Mouse (Mus musculus): ENCODE measurements around the gene Epha8.

Epha8 gene

GRCm38 (mm10) chr4:136907809-136908208, 48.8 kb downstream of the Epha8 start:
- DNase-seq (ENCODE audit: low read depth, low spot score) = no peak

GRCm38 (mm10) chr4:136907033-136907432, 49.6 kb downstream of the Epha8 start:
- peak; percentile 85 for DNase-seq (ENCODE audit: low read depth, low spot score)

DNA sequence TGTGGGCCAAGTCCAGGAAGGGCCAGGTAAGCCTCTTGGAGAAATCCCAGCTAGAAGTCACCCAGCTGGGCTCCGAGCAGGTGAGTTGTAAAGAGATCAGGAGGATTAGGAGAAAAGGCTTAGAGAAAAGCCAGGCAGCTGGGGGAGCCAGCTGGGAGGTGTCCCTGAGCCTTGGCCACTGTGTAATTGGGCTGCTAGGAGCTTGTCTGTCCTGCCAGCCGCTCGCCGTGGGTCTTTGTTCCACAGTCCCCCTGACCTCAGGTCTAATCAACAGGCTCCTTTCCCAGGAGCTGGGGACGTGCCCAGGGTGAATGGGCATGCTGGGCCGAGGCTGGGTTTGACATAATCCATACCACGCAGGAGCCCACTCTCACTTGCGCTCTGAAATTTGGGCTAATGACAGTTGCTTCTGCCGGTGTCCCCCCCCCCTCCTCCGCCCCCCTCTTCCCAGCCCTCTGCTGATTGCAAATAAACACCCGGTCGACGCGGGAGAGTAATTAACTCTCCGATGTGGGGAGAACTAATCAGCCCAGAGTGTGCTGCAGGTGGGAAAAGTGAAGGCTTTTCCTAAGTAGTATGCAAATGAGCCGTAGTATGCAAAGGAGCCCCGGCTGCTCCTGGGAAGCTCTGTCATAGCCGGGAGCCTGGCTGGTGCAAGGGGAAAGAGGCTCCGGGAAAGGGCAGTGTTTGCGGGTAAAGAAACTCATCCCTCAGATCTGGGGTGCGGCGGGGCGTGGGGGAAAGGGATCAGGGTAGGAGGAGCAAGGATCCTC, 51.7 kb downstream of the Epha8 start:
- DNase-seq (ENCODE audit: low read depth, low spot score) = no peak

DNA sequence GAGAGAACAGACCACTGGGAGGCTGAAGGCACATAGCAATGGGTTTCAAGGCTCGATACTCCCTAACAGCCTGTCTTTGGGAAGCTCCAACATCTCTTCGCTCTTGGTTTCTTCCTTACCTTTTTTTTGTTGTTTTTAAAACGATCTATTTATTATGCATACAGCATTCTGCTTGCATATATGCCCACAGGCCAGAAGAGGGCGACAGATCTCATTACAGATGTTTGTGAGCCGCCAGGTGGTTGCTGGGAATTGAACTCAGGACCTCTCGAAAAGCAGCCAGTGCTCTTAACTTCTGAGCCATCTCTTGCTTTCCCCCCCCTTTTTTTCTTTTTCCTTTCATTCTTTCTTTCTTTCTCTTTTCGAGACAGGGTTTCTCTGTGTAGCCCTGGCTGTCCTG, 57.5 kb downstream of the Epha8 start:
- no peak for DNase-seq (ENCODE audit: low read depth, low spot score)

DNA sequence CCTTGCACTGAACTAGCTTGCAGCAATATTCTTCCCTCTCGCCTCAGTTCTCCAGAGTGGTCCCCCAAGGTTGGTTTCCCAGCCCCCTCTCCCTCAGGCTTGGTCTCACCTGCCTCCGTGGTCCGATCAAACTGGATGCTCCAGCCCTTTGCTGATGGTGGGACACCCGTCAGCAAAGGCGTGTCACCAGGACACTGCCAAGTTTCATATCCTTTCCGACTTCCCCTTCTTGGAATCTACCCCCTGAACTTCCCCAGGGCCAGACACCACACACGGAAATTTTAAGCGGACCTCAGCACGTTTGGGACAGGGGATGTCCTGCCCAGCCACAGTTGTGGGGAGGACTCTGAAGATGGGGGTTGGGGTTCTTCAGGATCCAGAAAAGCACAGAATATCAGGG, 58.0 kb downstream of the Epha8 start, which contains the start of gene C1qa:
TSS of gene C1qa (minus strand) at position 167 of the 400 bp plus-strand sequence.
- no peak for DNase-seq (ENCODE audit: low read depth, low spot score)

GRCm38 (mm10) chr4:136898084-136898598, 58.5 kb downstream of the Epha8 start:
- DNase-seq (ENCODE audit: low read depth, low spot score) = no peak

DNA sequence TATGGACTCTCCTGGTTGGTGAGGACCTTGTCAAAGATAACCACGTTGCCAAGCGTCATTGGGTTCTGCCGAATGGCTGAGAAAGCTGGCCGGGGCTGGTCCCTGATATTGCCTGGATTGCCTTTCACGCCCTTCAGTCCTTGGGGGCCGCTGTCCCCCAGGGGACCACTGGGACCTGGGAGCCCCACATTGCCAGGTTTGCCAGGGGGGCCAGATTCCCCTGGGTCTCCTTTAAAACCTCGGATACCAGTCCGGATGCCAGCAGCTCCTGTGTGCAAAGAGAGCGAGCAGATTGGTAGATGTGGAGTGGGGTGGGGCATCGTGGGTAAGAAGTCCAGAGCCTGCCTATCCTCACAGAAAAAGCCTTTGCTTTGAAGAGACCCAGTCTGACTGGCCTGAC, 60.2 kb downstream of the Epha8 start:
- DNase-seq (ENCODE audit: low read depth, low spot score) = no peak

GRCm38 (mm10) chr4:136895861-136896260, 60.8 kb downstream of the Epha8 start:
- DNase-seq (ENCODE audit: low read depth, low spot score) = no peak

DNA sequence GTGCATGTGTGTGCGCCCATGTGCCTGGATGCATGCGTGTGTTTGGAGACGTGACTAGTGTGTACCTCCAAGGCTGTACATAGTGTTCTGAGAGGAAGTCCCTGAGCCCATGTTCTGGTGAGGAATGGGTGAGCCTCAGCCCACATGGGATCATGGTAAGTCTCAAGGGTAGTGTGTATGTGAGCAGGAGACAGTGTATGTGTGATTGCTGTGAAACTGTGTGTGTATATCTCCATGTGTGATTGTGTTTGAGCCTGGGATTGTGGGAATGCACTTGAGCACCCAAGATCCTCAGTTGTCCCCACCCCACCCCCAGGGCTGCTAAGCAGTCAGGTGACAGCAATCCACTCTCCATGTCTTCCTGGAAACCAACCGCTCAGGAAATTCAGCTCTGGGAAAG, 61.8 kb downstream of the Epha8 start:
- no peak for DNase-seq (ENCODE audit: low read depth, low spot score)

DNA sequence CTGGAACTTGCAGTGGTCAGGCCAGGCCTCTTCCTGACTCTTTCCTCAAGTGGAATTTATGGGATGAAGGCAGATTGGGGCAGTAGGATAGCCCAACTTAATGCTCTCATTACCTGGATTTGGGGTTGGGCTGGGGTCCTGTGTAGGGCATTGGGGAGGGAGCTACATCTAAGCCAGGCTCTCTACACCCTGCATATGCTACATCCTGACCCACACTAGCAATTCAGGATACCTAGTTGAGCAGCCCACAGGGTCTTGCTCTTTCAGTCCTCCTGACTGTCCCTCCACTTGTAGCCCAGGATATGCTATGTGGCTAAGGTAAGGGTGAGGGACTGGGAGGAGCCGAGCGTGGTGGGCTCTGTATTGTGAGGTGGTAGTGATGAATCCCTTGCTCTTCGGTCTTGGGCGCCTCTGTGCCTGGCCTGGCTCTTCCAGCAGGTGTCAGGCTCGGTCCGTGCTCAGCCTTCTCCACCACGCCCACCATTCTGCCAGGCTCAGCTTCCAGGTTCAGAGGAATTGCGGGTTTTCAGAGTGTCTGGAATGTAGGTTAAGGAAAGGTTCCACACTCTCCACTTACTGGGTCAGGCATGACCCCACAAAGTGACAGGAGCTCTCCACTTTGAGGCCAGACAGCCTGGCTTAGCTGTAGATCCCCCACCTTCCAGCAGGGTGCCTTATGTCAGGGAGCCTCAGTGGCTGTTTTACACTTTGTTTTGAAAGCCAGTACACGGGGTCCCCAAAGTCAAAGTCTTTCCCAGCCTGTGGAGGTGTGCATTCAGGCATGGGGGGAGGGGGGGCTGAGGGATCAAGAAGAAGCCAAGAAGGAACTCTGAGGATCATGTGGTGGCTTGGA, 62.7 kb downstream of the Epha8 start:
- peak; percentile 33 for DNase-seq (ENCODE audit: low read depth, low spot score)

DNA sequence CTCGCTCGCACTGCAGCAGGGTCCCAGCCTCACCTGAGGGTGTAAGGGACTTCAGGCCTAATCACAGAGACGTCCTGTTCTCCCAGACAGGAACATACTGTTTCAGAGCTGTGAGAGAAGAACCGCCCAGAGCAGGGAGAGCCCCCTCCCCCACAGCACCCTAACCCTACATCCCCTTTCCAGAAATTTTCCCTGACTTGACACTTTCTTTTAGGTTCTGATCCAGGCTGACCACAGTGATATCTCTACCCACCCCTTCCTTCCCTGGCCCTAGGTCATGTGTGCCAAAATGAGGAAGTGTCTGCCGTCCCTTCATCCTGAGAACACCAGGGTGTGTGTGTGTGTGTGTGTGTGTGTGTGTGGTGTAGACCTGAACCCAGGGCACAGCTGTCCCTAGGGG, 63.8 kb downstream of the Epha8 start, which contains the start of gene C1qc:
TSS of gene C1qc (minus strand) at position 255 of the 400 bp plus-strand sequence.
- no peak for DNase-seq (ENCODE audit: low read depth, low spot score)

DNA sequence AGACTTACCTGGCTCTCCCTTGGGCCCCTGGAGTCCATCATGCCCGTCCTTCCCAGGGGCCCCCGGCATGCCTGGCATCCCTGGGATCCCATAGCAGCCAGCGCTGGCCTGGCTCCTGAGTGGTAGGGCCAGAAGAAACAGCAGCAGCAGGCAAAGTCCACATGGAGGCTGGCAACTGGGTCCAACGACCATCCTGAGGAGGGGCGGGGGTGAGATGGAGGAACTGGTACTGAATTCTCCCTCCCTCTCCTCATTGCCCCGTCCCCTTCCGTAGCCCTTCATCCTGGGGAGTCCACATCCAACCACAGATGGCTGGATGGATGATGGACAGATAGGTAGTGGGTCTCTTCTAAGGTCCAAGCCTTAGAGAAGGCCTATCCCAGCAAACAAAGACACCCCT, 64.2 kb downstream of the Epha8 start:
- DNase-seq (ENCODE audit: low read depth, low spot score) = no peak

DNA sequence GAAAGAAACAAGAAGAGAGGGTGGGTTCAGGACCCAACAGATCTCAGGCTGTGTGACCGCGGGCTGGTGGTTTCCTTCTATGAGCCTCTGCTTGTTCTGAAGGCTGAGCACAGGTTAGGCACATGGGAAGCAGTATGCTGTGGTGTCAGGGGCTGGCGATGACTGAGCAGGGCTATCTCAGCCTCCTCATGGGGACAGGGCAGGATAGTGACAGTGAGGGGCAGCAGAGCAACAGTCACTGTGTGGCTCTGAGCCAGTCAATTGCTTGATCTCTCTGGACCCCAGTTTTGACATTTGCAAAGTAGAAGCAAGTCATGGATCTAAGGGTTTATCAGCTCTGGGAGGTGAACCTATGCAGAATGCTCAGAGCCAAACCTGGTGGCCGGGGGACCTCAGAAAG, 65.5 kb downstream of the Epha8 start:
- DNase-seq (ENCODE audit: low read depth, low spot score) = no peak

GRCm38 (mm10) chr4:136889981-136890380, 66.6 kb downstream of the Epha8 start:
- no peak for DNase-seq (ENCODE audit: low read depth, low spot score)

GRCm38 (mm10) chr4:136887714-136888113, 68.9 kb downstream of the Epha8 start:
- no peak for DNase-seq (ENCODE audit: low read depth, low spot score)

- DNase-seq (ENCODE audit: low read depth, low spot score) = no peak
Observed at GRCm38 (mm10) chr4:136886101-136886500, 70.5 kb downstream of the Epha8 start, which contains the start of gene C1qb. C1qb (minus strand) TSS chr4:136886187.

Data from forelimb bud, embryonic 11.5 days (tissue).